Mouse (Mus musculus): ENCODE measurements around the gene Fam213b.

Gene Fam213b

GRCm38 (mm10) chr4:154898506-154899446, at the start of gene Fam213b:
Fam213b (minus strand) TSS chr4:154899135.
- DNase-seq (ENCODE audit: extremely low spot score, low spot score): peak; percentile 90

GRCm38 (mm10) chr4:154948066-154948939, 49.4 kb upstream of the Fam213b start:
- DNase-seq (ENCODE audit: extremely low spot score, low spot score): no peak

- DNase-seq (ENCODE audit: extremely low spot score, low spot score): peak; percentile 77
Observed at GRCm38 (mm10) chr4:154946319-154946718, 47.4 kb upstream of the Fam213b start.

GRCm38 (mm10) chr4:154944121-154944590, 45.2 kb upstream of the Fam213b start:
- DNase-seq (ENCODE audit: extremely low spot score, low spot score): peak; percentile 71

- no peak for DNase-seq (ENCODE audit: extremely low spot score, low spot score)
Observed at GRCm38 (mm10) chr4:154943323-154944039, 44.5 kb upstream of the Fam213b start.

- DNase-seq (ENCODE audit: extremely low spot score, low spot score): no peak
Observed at GRCm38 (mm10) chr4:154942632-154943322, 43.8 kb upstream of the Fam213b start.

- DNase-seq (ENCODE audit: extremely low spot score, low spot score): no peak
Observed at GRCm38 (mm10) chr4:154941831-154942230, 42.9 kb upstream of the Fam213b start.

- DNase-seq (ENCODE audit: extremely low spot score, low spot score): no peak
Observed at GRCm38 (mm10) chr4:154940156-154940555, 41.2 kb upstream of the Fam213b start.

GRCm38 (mm10) chr4:154937746-154938145, 38.8 kb upstream of the Fam213b start:
- no peak for DNase-seq (ENCODE audit: extremely low spot score, low spot score)

- no peak for DNase-seq (ENCODE audit: extremely low spot score, low spot score)
Observed at GRCm38 (mm10) chr4:154936542-154937255, 37.8 kb upstream of the Fam213b start.

- DNase-seq (ENCODE audit: extremely low spot score, low spot score): no peak
Observed at GRCm38 (mm10) chr4:154935788-154936187, 36.9 kb upstream of the Fam213b start.

GRCm38 (mm10) chr4:154934800-154935199, 35.9 kb upstream of the Fam213b start:
- DNase-seq (ENCODE audit: extremely low spot score, low spot score): no peak

GRCm38 (mm10) chr4:154933306-154933907, 34.5 kb upstream of the Fam213b start:
- no peak for DNase-seq (ENCODE audit: extremely low spot score, low spot score)

- DNase-seq (ENCODE audit: extremely low spot score, low spot score): no peak
Observed at GRCm38 (mm10) chr4:154929088-154929660, 30.2 kb upstream of the Fam213b start.

GRCm38 (mm10) chr4:154928395-154929087, 29.6 kb upstream of the Fam213b start, which contains the start of gene Tnfrsf14:
Tnfrsf14 (minus strand) TSS chr4:154928563.
- DNase-seq (ENCODE audit: extremely low spot score, low spot score): peak; percentile 21

GRCm38 (mm10) chr4:154927899-154928337, 29.0 kb upstream of the Fam213b start:
- DNase-seq (ENCODE audit: extremely low spot score, low spot score): no peak

GRCm38 (mm10) chr4:154926969-154927898, 28.3 kb upstream of the Fam213b start:
- DNase-seq (ENCODE audit: extremely low spot score, low spot score): peak; percentile 26

All from neural tube, embryonic 10.5 days (tissue).